Mouse (Mus musculus) erythroid progenitor cell, adult 5-6 weeks (primary cell): ENCODE results near the gene Gm10401. TPM values are rescaled to one million over a fixed set of nuclear protein-coding genes. Genes with fewer than 3 reads are reported as not detected.
"Not testable (repeated sequence)": the region's sequence is repeated elsewhere in the genome, so short reads cannot be mapped to it uniquely, and the experiment has no call there.

ENCODE experiments used
- ATAC-seq: replicated peaks from 2 replicates; pipeline ENCODE4 v1.8.0; 2016; ENCODE audit warnings: moderate number of reproducible peaks, mild to moderate bottlenecking, moderate TSS enrichment, inconsistent platforms; ENCODE audit not compliant: poor library complexity, low FRiP score, severe bottlenecking
- total RNA-seq, 2 experiments: library from RNA; stranded (forward) in 1 of 2; stranded (reverse) in 1 of 2; fragments of 150-400 nt in 1 of 2; fragments of 186-747, 209-891 nt in 1 of 2; gene quantifications; 2 replicates each; pipeline versions ENCODE4 v1.2.3 to v1.2.4; 2015 to 2017; ENCODE audit warnings: low replicate concordance in 2 of 2

Gene Gm10401
- total RNA-seq, 2 experiments from 2014 or later, result 5.8 TPM; not detected in 1

DNA sequence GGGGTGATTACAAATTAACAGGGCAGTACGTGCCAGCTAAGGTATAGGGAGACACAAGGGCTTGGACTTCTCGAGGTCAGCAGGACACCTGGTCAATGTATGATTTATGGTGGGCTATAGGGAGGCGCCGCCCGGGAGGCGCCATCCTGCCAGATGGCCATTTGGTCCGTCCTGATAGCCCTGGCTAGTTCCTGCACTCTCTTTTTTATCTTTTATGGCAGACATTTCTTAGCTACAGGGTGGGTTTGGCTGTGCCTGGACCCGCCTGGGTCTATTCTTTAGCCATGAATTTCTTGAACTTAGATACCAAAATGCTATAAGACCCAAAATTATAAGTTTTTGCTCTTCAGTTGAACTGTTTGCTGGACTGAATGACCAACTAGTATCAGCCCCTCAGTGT, 24.8 kb downstream of the Gm10401 start:
- not testable (repeated sequence) for ATAC-seq

DNA sequence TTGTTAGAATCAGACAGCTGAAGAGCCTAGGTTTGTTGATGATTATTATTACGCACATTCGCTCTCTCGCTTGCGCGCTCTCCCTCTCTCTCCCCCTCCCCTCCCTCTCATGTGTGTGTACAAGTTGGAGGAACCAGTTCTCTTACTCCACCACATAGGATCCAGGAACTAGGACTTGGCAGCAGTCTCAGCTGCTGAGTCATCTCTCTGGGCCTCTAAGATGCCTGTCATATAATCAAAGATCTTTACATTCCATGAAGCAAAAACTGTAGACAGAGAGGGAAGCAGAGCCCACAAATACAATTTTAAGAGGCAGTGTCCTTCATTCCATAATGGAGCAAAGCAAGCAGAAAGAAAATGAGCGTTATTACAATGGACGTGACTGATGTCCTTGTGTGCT, 26.0 kb downstream of the Gm10401 start:
- peak; percentile 64 for ATAC-seq

DNA sequence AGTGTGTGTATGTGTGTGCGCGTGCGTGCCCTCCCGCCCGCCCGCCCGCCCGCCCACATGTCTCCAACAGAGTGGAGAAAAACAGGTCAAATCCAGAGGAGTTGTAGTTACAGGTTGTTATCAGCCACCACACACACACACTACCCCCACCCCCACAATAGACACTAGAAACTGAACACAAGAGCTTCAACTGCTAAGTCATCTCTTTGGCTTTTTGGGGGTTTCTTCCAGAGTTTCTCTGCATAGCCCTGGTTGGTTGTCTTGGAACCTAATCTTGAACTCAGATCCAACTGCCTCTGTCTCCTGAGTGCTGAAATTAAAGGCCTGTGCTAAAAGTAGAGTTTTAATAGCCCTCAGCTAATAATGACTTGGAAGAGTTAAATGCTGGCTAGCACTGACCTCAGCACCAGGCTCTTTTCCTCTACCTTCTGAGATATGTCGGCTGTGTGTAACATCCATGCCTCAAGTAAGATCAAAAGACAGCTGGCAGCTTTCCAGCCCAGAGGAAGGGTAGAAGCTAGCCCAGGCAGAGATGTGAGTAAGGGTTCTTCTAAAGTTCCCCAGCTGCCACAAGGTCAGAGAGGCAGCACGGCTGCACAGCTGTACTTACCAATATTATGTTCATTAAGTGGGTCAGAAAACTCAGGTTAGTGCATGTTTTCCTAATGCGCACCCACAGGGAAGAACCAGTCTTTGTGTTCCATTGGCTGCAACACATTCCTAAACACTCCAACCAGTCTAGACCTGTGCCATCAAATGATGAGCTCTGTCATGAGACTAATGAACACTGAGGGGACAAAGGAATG, 26.8 kb downstream of the Gm10401 start:
- ATAC-seq, result peak; percentile 44

DNA sequence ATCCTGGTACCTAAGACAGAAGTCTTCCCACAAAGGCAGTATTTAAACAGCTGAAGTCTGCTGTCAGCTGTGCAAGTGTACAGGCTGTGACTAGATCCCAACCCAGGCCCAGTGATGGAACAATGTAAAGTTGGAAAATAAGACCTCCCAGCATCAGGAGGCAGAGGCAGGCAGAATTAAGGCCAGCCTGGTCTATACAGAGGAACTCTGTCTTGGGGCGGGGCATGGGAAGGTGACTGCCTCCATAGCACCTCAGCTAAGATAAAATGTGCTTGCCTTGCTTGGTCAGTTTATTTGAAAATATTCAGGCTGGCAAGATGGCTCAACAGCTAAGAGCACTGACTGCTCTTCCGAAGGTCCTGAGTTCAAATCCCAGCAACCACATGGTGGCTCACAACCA, 27.6 kb downstream of the Gm10401 start:
- no peak for ATAC-seq

DNA sequence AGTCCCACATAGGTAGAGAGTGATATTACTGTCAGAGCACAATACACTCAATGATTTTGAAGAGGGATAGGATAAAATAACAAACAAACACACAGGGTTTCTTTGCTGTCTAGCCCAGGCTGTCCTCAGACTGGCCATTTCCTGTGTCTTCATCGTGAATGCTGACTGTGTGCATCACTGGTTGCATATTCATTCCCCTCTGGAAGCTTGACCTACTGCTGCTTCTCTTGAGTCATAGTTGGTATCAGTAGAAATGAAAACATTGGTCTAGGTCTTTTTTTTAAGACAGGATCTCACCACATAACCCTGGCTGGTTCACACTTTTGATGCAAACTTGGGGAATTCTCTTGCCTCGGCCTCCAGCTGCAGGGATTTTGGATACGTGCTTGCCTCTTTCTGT, 28.5 kb downstream of the Gm10401 start:
- ATAC-seq, result no peak

- peak; percentile 65 for ATAC-seq
Observed at GRCm38 (mm10) chr5:115068671-115069421, 29.2 kb downstream of the Gm10401 start.

DNA sequence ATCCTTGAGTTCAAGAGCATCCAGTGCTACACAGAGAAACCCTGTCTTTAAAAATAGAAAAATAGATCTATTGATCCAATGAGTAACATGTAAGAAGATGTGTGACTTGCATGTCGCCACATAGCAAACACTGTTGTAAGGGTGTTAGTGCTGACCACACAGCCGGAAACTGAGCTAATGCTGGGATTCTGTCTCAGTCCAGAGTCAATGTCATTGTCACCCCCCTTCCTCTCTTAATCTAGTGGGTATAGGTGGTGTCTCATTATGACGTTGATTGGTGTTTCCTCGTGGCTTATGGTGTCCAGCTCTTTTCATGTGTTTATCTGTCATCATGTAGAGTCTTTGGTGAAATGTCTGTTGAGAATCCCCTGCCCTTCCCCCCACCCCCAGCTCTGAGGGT, 31.9 kb downstream of the Gm10401 start:
- ATAC-seq, result no peak

DNA sequence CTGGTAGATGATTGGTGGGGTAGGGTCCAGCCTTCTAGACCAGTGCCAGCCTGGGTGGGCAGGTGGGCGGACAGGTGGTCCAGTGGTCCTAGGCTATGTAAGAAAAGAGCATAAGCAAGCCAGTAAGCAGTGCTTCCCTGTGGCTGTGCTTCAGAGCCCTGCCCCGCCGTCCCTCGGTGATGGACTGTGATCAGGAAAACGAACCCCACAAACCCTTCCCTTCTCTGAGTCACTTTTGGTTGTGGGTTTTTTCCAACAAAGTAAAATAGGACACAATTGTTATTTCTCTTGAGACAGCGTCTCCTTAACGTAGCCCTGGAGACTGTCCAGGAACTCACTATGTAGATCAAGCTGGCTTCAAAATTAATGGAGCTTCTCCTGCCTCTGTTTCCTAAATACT, 34.7 kb downstream of the Gm10401 start:
- no peak for ATAC-seq

DNA sequence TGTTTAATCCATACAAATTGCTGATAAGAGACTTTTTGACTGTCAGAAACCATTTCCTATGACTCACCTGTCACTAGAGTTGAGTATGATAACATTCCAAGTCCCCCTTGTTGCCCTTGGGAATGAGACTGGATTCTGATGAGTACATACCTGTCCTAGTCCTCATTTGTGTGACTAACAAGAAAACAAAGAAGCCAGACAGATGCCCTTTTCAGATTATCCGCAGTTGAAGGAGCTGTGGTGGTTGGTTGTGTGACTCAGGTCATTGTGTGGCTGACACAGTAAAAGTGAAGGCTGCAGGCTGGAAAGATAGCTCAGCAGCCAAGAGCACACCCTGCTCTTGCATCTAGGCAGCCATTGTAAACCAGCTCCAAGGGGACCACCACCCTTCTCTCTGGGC, 35.5 kb downstream of the Gm10401 start:
- no peak for ATAC-seq

DNA sequence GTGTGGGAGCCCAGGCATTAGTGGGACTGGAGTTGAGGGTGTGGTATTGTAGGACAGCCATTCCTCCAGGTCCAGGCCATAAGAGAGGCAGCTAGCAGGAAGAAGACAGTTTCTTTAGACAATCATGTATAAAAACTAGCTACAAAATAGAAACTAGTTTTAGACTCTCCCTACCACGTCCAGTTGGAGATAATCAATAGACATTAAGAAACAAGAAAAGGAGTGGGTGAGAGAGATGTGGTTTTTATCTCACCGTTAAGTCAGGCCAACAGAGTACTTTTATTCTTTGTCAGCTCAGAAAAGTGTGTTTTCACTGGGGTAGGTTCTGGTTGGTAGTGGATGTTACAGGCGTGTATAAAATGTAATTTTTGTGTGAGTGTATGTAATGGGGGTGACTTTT, 37.1 kb downstream of the Gm10401 start:
- ATAC-seq, result no peak

GRCm38 (mm10) chr5:115060067-115060695, 37.9 kb downstream of the Gm10401 start:
- no peak for ATAC-seq

GRCm38 (mm10) chr5:115058584-115059297, 39.4 kb downstream of the Gm10401 start:
- peak; percentile 61 for ATAC-seq

GRCm38 (mm10) chr5:115057153-115057552, 40.9 kb downstream of the Gm10401 start:
- ATAC-seq, result peak; percentile 77

- peak; percentile 62 for ATAC-seq
Observed at GRCm38 (mm10) chr5:115055418-115055817, 42.7 kb downstream of the Gm10401 start.

DNA sequence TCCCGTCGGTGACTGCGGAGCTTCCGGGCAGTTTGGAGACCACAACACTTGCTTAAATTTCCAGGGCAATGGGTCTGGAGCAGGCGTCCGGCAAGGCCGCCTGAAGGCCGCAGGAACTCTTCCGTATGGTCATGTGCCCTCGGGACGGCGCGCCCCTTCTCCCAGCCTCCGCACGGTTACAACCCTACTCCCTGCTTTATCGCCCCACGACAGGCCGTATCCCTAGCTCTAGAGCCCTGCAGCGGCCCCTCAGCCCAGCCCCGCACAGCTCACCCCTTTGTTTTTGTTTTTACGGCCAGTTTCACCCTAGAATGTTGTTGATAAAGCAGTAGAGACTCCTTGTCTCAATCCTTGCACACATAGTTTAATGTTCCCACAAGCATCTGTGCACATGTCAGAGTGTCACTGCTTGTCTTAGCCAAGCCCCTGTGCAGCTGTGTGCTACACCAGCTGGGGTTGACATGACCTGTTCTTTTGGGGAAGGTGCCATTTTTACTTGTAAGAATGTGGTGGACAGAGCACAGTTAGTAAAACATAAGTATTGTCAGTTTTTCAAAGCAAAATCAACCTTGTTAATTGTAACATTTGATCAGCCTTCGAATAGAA, 44.2 kb downstream of the Gm10401 start:
- no peak for ATAC-seq

DNA sequence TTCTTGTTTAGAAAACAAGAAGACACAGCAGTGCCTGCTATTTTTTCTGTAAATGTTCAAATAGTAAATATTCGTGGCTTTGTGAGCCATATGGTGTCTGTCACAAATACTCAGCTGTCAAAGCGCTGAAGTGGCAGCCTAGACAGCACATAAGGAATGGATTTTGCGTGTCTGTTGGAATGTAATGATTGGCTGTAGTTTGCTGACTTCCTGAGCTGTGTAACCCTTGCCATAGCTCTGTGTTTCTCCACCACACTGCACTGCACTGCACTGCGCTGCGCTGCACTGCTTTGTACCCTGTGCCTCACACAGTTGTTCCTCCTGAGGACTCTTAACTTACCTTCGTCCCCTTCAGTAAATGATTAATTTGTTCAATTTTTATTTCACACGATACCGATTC, 45.5 kb downstream of the Gm10401 start:
- no peak for ATAC-seq

- ATAC-seq, result no peak
Observed at GRCm38 (mm10) chr5:115050776-115051175, 47.3 kb downstream of the Gm10401 start.

DNA sequence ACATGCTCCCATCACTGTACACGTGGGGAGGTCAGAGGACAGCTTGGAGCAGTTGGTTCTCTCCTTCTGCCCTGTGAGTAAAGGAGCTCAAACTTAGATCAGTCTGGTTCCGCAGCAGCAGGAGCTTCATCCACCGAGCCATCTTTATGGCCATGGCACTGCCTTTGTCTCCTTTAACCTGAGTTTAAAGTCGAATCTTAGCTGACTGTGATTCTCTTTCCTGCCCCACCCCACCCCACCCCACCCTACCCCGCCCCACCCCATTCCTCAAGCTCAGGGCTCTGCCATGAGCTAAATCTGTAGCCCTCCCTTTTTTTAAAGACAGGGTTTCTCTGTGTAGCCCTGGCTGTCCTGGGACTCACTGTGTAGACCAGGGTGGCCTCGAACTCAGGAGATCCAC, 48.4 kb downstream of the Gm10401 start:
- no peak for ATAC-seq
